Mouse (Mus musculus): ENCODE results near the gene Pom121. TPM values are rescaled to one million over a fixed set of nuclear protein-coding genes. Genes with fewer than 3 reads are reported as not detected.

Gene Pom121
- total RNA-seq, 2 experiments from 2014 or later, result 11.0 to 12.3 TPM

DNA sequence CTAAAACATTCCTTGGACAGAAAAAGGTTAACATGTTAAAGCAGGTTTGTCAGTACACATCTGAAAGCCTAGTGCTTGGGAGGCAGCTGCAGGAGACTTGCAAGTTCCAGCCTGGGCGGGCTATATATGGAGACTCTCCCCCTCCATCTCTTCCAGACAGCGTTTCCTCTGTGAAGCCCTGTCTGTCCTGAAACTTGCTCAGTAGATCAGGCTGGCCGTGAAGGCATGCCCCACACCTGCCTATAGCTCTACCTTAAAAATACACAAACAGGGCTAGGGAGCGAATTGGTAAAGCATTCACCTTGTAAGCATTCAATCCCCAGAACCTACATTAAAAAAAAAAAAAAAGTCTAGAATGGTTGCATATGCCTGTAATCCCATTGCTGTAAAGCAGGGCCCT is 64.9 kb downstream of the Pom121 start:
- no peak overlapping the region for H3K27ac ChIP-seq
- TF ChIP-seq CTCF (IDR thresholded peaks at IDR 0.05), result no peak
- intact Hi-C loops (cut with DNase I), result no loop called here
- no peak overlapping the region for H3K4me3 ChIP-seq
- no peak for DNase-seq

Small RNAs within 50 kb of the gene (microRNA-seq; reads per million reads assigned to microRNA genes)
- gene Mir7033, result not detected

Other genes starting within 250 kb of the Pom121 start
- 1 to 10 TPM; 8.8 to 9.1 TPM for gene Tbl2, start 244.9 kb downstream of the Pom121 start, total RNA-seq (2021)
- gene Bcl7b, start 226.3 kb downstream of the Pom121 start, total RNA-seq (2021), result 10 to 100 TPM; 28.3 to 28.6 TPM
- 10 to 100 TPM; 32.7 to 36.8 TPM for gene Baz1b, start 207.3 kb downstream of the Pom121 start, total RNA-seq (2021)
- gene Fzd9, start 143.3 kb downstream of the Pom121 start, total RNA-seq (2021), result 10 to 100 TPM; 23.1 to 52.1 TPM
- gene Fkbp6, start 44.5 kb downstream of the Pom121 start, total RNA-seq (2021), result not detected
- not detected for gene Trim50, start 41.3 kb downstream of the Pom121 start, total RNA-seq (2021)
- 1 to 10 TPM; 7.8 to 9.2 TPM for gene Nsun5, start 24.6 kb downstream of the Pom121 start, total RNA-seq (2021)
- gene Hip1, start 150.6 kb upstream of the Pom121 start, total RNA-seq (2021), result 10 to 100 TPM; 19.6 to 22.9 TPM
- not detected for gene Ccl26, start 169.0 kb upstream of the Pom121 start, total RNA-seq (2021)
- 1 to 10 TPM in 1 of 2 experiments, under 1 TPM in 1; 0.66 to 1.3 TPM for gene Ccl24, start 178.5 kb upstream of the Pom121 start, total RNA-seq (2021)
- gene Rhbdd2, start 238.1 kb upstream of the Pom121 start, total RNA-seq (2021), result 10 to 100 TPM; 10.7 to 13.0 TPM